In genomic region chr19:46856780-46857179, GRCm38 (mm10) we compare ENCODE assay signal across 14 mouse cellular contexts.
DNase-seq lines count a peak whose midpoint lies in the region; ATAC-seq lines count a peak whose summit lies in the region.
"Had no signal": no experiment of that assay in that cellular context is flagged by ENCODE, and none has a peak within 500 bp of the region (broad histone marks: within the 10 kb centered on the region; RNA-seq: fewer than 3 reads in every experiment).

No protein-coding gene starts in this region.

- no peak for ATAC-seq in kidney, embryonic 15.5 days (replicated peaks; ENCODE audit: low FRiP score)
- no peak for ATAC-seq in forebrain, embryonic 15.5 days (replicated peaks)
- ATAC-seq in midbrain, embryonic 12.5 days (ENCODE audit: low FRiP score, low read depth), result no peak

- H3K9ac ChIP-seq in kidney, embryonic 15.5 days, result no peak overlapping the region
- H3K9ac ChIP-seq in forebrain, embryonic 15.5 days (replicated peaks), result no peak overlapping the region
- H3K9ac ChIP-seq in midbrain, embryonic 12.5 days (replicated peaks), result no peak overlapping the region; the same call in 1 of the 2 replicates

- no peaks in the 10 kb centered on the region for H3K9me3 ChIP-seq in kidney, embryonic 15.5 days (replicated peaks)
- H3K9me3 ChIP-seq in forebrain, embryonic 15.5 days, result no peaks in the 10 kb centered on the region
- H3K9me3 ChIP-seq in midbrain, embryonic 12.5 days, result no peaks in the 10 kb centered on the region
- H3K9me3 ChIP-seq: embryonic facial prominence, embryonic 13.5 days had no signal

- H3K36me3 ChIP-seq in kidney, embryonic 15.5 days, result no peaks in the 10 kb centered on the region
- no peaks in the 10 kb centered on the region for H3K36me3 ChIP-seq in forebrain, embryonic 15.5 days
- H3K36me3 ChIP-seq in midbrain, embryonic 12.5 days, result no peaks in the 10 kb centered on the region

- H3K4me2 ChIP-seq in kidney, embryonic 15.5 days, result no peak overlapping the region
- no peak overlapping the region for H3K4me2 ChIP-seq in forebrain, embryonic 15.5 days (replicated peaks)
- H3K4me2 ChIP-seq in midbrain, embryonic 12.5 days (replicated peaks), result peak overlapping the region; percentile 7
- H3K4me2 ChIP-seq: embryonic facial prominence, embryonic 13.5 days had no signal

- no peak overlapping the region for H3K4me3 ChIP-seq in kidney, embryonic 15.5 days (replicated peaks)
- H3K4me3 ChIP-seq in brown adipose tissue, adult 24 weeks (ENCODE audit: insufficient read depth, low read depth, low read length), result no peak overlapping the region
- no peak overlapping the region for H3K4me3 ChIP-seq in forebrain, embryonic 15.5 days
- H3K4me3 ChIP-seq in midbrain, embryonic 12.5 days, result no peak overlapping the region
- H3K4me3 ChIP-seq: embryonic facial prominence, embryonic 13.5 days; myocyte had no signal

- WGBS in kidney, embryonic 15.5 days, result 34% methylated on average over 10 of the region's 10 CpGs
- 27% methylated on average over 10 of the region's 10 CpGs for WGBS in forebrain, embryonic 15.5 days
- WGBS in midbrain, embryonic 12.5 days, result 12% methylated on average over 10 of the region's 10 CpGs

- H3K27me3 ChIP-seq in kidney, embryonic 15.5 days, result no peaks in the 10 kb centered on the region
- H3K27me3 ChIP-seq in forebrain, embryonic 15.5 days, result no peaks in the 10 kb centered on the region
- H3K27me3 ChIP-seq in midbrain, embryonic 12.5 days, result no peaks in the 10 kb centered on the region
- H3K27me3 ChIP-seq: CH12.LX; embryonic facial prominence, embryonic 13.5 days had no signal

- H3K4me1 ChIP-seq in kidney, embryonic 15.5 days, result peaks cover 19% of the 10 kb centered on the region
- no peaks in the 10 kb centered on the region for H3K4me1 ChIP-seq in brown adipose tissue, adult 24 weeks (ENCODE audit: control insufficient read depth, insufficient read depth, insufficient read length, low read length)
- H3K4me1 ChIP-seq in forebrain, embryonic 15.5 days, result peaks cover 5% of the 10 kb centered on the region; the same call in 1 of the 2 replicates
- H3K4me1 ChIP-seq in midbrain, embryonic 12.5 days, result peaks cover 20% of the 10 kb centered on the region

- H3K27ac ChIP-seq in kidney, embryonic 15.5 days, result 0 out of 2 replicates have a peak overlapping the region, but pooled peaks have one; percentile 43
- 0 out of 2 replicates have a peak overlapping the region, but pooled peaks have one; percentile 23 for H3K27ac ChIP-seq in brown adipose tissue, adult 24 weeks (replicated peaks; ENCODE audit: low read depth, low read length)
- H3K27ac ChIP-seq in forebrain, embryonic 15.5 days (replicated peaks), result 0 out of 2 replicates have a peak overlapping the region, but pooled peaks have one; percentile 4
- peak overlapping the region; percentile 68 for H3K27ac ChIP-seq in midbrain, embryonic 12.5 days (replicated peaks)
- H3K27ac ChIP-seq: embryonic facial prominence, embryonic 13.5 days had no signal

- no peak for DNase-seq in kidney, adult 18-20 months
- DNase-seq in spleen, adult 12 weeks (ENCODE audit: low spot score), result no peak
- no peak for DNase-seq in layer of hippocampus, postnatal 36 days
- no peak for DNase-seq in gastrocnemius, adult 18-20 months (ENCODE audit: low spot score)
- DNase-seq: adrenal gland, postnatal 25 days; cerebellum, adult 2 months; lung, postnatal 10 days had no signal

Comparison
In these comparisons a context has a peak if more than half of its experiments do, and no peak if none do; other contexts are left out.
1. H3K27ac ChIP-seq: peak in every context shown above with its lines; median percentile 68 in midbrain, embryonic 12.5 days; 43 in kidney, embryonic 15.5 days; 23 in brown adipose tissue, adult 24 weeks; 4 in forebrain, embryonic 15.5 days.